Mouse (Mus musculus): ENCODE data around the gene Mgat5.

DNA sequence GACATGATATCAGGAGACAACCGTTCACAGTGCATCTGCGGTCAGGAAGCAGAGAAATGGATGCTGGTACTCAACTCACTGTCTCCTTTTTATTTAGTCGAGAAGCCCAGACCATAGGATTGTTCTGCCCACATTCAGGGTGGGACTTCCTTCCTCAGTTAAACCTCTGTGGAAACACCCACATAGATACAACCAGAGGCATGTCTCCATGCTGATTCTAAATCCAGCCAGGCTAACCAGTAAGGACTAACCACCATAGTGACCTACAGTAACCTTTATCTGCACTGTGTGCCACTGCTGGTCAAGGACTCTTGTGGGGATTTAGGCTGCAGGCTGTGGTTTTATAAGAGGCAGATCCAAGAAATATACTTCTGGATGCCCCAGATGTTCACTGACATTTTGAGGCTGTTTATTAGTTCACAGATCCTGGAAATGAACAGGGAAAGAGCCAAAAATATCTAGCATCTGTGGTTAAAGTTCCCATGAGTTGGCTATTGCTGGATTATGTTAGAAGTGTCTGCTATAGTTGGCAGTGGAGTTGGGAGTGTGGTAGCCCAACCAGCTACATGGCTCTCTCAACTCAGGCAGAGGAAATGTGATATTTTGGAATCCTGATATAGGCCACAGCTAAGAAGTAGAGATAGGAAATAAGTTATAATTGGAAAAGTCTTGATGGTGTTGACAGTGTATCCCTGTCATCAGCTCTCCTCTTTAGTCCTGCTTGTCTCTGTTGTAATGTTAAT, 143.2 kb downstream of the Mgat5 start:
- no peak for TF ChIP-seq CTCF (IDR thresholded peaks at IDR 0.05; ENCODE audit: borderline replicate concordance, extremely low read depth, insufficient read depth, insufficient read length)
- TF ChIP-seq POLR2A (IDR thresholded peaks at IDR 0.05; ENCODE audit: borderline replicate concordance, extremely low read depth, insufficient read depth, insufficient read length, poor library complexity, severe bottlenecking): no peak
